Mouse (Mus musculus) monocyte, adult 59 days (primary cell): Measurements from ENCODE around the gene Cdip1. TPM values are rescaled to one million over a fixed set of nuclear protein-coding genes. Genes with fewer than 3 reads are reported as not detected.

Experiments used
- total RNA-seq, 2 experiments: library from RNA; stranded (reverse); gene quantifications; one replicate each; pipeline ENCODE4 v1.2.4; 2023

Gene Cdip1
- 10 to 100 TPM; 39.5 to 44.0 TPM for total RNA-seq

DNA sequence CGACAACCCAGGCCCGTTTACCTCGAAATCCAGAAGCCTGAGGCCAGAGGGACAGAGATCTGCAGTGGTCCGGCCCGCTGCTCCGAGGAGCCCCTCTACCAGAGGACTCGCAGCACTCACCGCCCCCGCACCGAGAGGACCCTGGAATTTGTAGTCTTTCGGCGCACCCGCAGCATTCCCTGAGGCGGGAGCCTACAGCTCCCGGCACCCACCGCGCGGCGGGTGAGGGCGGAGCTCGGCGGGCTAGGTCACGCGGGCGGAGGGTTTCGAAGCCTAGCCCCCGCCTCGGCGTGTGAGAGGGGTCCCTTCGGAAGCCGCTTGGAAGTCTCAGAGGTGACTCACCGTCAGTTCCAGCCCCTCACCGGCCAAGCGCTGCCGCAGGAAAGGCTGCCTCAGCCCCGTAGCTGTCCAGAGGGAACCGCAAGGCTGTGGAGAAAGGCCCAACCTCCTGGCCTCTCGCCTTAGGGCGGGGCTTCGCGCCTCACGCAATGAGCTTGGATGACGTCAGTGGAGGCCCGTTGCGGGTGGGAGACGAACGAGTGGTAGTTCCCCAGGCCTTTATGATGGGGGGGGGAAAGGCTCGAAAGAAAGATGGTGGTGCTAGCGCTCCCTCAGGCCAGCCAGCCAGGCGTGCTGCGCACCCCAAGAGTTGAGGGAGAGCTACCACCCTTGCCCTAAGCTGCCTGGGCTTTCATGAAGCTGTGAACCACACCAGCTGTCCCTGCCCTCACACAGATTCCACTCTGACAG is at the start of gene Cdip1:
Cdip1 (minus strand) TSS at position 483 of the 750 bp plus-strand sequence.

DNA sequence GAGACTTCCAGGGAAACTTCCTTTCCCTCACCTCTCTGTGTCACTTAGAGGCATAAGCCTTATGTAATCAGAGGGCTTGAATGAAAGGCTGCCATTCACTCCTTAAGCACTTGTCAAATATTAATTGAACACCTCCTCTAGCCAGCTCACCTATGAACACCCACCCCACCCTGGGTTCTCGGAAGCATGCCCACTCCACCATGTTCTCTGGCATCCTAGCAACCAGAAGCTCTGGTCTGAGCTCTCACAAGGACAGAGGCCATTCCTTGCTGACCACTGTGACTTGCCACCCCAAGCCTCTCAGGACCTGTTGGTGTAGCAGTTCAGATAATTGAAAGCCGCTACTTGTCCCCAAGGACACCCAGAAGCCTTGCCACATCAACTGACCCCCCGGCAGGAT is 45.1 kb upstream of the Cdip1 start, which contains the start of gene 4930562C15Rik:
4930562C15Rik (plus strand) TSS at position 226 of the 400 bp plus-strand sequence.

GRCm38 (mm10) chr16:4725780-4726527 is 64.1 kb downstream of the Cdip1 start, which contains the start of gene Hmox2:
Hmox2 (plus strand) TSS chr16:4726361.

GRCm38 (mm10) chr16:4718753-4719518 is 71.2 kb downstream of the Cdip1 start, which contains the start of gene Nmral1:
Nmral1 (minus strand) TSS chr16:4719356.

Other genes starting within 250 kb of the Cdip1 start
- gene Srl, start 248.5 kb downstream of the Cdip1 start, total RNA-seq, result 1 to 10 TPM in 1 of 2 experiments, under 1 TPM in 1; 0.86 to 2.2 TPM
- 1 to 10 TPM; 5.2 to 7.6 TPM for gene Tfap4, start 230.4 kb downstream of the Cdip1 start, total RNA-seq
- gene Glis2, start 195.6 kb downstream of the Cdip1 start, total RNA-seq, result 1 to 10 TPM; 1.2 to 2.4 TPM
- 10 to 100 TPM; 37.4 to 39.3 TPM for gene Pam16, start 165.3 kb downstream of the Cdip1 start, total RNA-seq
- 1 to 10 TPM in 1 of 2 experiments, under 1 TPM in 1; 0.36 to 2.5 TPM for gene Vasn, start 150.4 kb downstream of the Cdip1 start, total RNA-seq
- gene Dnaja3, start 150.3 kb downstream of the Cdip1 start, total RNA-seq, result 10 to 100 TPM; 21.1 to 22.4 TPM
- 100 to 1,000 TPM; 132 to 161 TPM for gene Coro7, start 110.5 kb downstream of the Cdip1 start, total RNA-seq
- gene Nmral1, start 70.9 kb downstream of the Cdip1 start, total RNA-seq, result 10 to 100 TPM in 1 of 2 experiments, 1 to 10 TPM in 1; 9.1 to 11.6 TPM
- 10 to 100 TPM; 63.6 to 81.5 TPM for gene Hmox2, start 63.9 kb downstream of the Cdip1 start, total RNA-seq
- not detected for gene 4930562C15Rik, start 45.1 kb upstream of the Cdip1 start, total RNA-seq
- 10 to 100 TPM; 80.9 to 88.1 TPM for gene Ubald1, start 90.0 kb upstream of the Cdip1 start, total RNA-seq
- 10 to 100 TPM; 67.1 to 77.5 TPM for gene Mgrn1, start 96.0 kb upstream of the Cdip1 start, total RNA-seq
- 10 to 100 TPM; 32.8 to 40.9 TPM for gene Nudt16l1, start 148.5 kb upstream of the Cdip1 start, total RNA-seq
- 10 to 100 TPM; 32.1 to 42.8 TPM for gene Anks3, start 173.9 kb upstream of the Cdip1 start, total RNA-seq
- gene Sept12, start 207.6 kb upstream of the Cdip1 start, total RNA-seq, result not detected
- gene Smim22, start 217.0 kb upstream of the Cdip1 start, total RNA-seq, result not detected
- 10 to 100 TPM; 85.5 to 87.1 TPM for gene Rogdi, start 223.3 kb upstream of the Cdip1 start, total RNA-seq